Mouse (Mus musculus): ENCODE measurements around the gene Gmnc.

The Gmnc gene

GRCm38 (mm10) chr16:26991477-26992300, at the start of gene Gmnc:
Gene Gmnc (minus strand): TSS chr16:26991652.
- DNase-seq (ENCODE audit: low spot score), result no peak

DNA sequence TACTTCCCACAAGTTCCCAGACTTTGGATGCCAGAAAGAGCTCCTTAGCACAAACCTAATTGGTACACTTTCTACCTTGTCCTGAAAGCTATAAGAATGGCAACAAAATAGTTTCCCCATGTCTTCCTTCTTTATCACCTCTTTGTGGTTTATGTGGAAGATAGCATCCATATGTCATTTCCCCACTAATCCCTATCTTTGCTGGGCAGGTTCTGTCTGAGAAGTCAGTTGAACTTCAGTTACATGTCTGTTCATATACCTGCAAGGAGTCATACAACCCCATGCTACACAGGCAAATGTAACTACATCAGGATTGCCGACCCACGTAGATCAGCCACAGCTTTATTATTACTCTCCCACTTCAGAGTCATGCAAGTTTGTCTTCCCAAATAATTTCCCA, 35.8 kb upstream of the Gmnc start:
- no peak for DNase-seq (ENCODE audit: low spot score)

DNA sequence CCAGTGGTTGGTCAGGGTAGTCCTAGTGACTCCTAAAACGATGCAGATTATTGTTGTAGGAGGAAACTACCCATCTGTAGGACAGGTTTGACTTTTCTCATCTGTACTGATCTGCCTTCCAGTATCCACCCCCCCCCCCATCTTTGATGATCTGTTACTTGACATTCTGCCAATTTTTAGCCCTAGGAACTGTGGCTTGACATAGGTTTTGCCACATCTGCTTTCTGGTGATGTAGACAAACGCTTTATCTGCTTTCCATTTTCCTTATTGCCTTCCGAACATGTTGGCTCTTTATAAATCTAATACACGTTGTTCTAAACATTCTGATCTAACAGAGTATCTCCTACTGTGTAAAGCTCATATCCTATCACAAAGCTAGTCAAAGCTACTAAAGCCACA, 34.8 kb upstream of the Gmnc start:
- no peak for DNase-seq (ENCODE audit: low spot score)

- DNase-seq (ENCODE audit: low spot score), result no peak
These were observed 31.3 kb upstream of the Gmnc start for GRCm38 (mm10) chr16:27022746-27023145.

DNA sequence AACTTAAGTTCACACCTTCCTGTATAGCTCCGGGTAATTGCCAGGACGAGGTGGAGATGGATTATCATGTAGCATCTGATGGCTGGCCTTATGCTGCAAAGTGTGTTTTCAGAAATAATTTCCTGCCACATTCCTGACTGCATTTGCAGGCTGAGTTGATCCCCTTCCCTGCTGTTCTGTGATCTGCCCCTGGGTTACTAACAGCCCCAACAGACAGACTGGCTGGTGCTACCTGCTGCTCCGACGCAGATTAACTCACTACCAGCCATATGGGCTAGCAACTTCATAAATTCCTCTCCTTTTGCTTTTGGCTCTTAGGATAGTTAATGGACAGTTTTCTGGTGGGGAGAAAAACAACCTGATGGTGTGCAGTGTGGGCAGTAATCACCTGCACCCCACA, 25.9 kb upstream of the Gmnc start:
- no peak for DNase-seq (ENCODE audit: low spot score)

- DNase-seq (ENCODE audit: low spot score), result no peak
These were observed 11.3 kb upstream of the Gmnc start for GRCm38 (mm10) chr16:27002714-27003113.

DNA sequence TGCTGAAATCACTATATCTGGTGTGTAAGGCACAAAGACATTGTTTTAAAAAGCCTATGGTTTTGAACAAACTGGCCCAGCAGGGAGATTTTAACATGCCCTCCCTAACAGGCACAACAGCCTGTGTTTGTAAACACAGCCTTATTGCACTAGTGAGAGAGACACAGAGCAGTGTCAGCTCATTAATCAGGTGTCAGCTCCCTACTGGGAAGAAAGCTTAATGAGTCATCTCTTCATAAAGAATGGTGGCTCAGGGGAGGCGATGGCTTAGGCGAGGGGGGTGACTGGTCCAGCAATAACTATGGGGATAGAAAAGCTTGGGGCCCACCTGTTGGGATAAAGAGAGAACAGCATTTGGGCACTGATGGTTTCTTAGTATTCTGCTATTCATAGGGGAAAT, 8.1 kb upstream of the Gmnc start:
- no peak for DNase-seq (ENCODE audit: low spot score)

- no peak for DNase-seq (ENCODE audit: low spot score)
These were observed 1.8 kb downstream of the Gmnc start for GRCm38 (mm10) chr16:26989415-26990315.

DNA sequence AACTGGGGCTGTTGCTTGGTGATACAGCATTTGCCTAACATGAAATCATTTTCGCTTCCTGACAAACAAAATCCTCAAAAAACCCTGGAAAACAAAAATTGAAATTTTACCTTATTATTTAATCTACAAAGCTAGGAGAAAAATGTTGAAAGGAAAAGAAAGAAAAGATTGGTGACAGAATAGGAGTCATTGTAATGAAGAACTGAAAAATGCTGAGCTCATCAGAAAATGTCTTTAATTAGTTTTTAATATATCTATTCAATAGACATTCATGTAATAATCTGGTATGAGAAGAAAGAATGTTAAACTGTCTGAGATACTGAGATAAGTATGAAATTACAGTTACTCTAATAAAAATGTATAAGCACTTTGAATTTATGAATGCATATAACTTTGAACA, 3.3 kb downstream of the Gmnc start:
- DNase-seq (ENCODE audit: low spot score), result no peak

DNA sequence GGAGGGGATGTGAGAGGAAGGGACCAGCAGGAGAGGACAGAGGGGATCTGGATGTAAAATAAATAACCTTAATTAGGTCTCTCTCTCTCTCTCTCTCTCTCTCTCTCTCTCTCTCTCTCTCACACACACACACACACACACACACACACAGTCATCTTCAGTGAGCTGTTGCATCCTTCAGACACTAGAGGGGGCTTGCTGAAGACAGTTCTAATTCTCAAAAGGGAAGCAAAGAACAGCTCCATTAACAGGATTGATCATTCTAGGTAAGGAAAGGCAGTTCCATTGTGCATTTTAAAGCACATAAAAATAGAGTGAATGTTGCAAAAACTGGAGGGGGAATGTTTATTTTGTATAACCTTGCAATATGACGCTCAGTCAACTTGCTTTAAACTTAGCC, 5.7 kb downstream of the Gmnc start:
- DNase-seq (ENCODE audit: low spot score), result no peak

DNA sequence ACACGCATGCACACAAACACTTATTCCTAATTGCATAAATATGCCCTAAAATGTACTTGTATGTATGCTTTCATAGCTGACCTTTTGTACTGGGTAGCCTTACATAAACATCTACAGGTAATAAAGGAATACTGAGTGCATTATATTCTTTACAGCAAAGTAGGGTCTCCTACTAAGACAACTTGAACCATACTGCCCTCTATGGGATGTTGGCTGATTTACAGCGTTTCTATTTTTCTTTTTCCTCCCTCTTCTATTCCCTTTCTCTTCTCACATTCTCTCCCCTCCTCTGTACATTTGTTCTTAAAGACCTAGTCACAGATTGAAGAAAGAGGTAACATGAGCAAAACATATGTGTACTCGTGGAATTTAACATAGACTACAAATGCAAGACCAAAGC, 9.3 kb downstream of the Gmnc start:
- no peak for DNase-seq (ENCODE audit: low spot score)

DNA sequence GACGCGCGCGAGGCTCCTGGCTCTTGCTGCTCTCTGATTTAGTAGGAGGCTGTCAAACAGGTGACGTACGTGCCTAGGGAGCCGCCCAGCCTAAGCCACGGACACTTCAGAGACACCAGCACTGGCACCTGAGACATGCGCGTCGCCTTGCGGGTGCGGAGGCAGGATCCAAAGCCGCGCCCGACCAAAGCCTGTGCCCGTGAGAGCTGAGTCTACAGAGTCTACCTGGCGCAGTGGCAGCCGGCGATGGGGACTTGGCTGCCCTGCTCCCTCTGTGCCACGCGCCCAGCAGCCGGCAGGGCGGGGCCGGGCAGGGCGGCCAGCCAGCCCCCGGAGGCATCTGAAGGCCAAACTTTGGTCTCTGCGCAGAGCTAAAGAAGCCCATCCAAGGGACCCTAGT, 23.5 kb downstream of the Gmnc start:
- DNase-seq (ENCODE audit: low spot score), result no peak

DNA sequence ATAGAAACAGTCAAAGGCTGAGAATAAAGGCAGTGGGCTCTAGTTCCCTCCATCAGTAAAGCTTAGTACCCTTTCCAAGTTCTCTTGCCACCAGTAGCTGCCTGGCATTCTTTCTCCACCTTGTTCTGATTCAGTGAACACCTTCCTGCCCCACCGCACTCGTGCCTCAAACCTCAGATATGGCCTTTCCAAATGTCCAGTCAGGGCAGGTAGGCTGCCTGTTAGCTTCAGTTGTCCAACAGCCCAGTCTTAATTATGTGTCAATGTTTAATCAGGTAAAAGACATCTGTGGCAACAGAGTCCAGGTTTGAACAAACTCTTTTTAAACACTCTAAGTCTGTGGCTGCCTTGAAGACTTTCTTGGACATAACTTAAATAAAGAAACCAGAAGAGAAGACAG, 24.6 kb downstream of the Gmnc start:
- DNase-seq (ENCODE audit: low spot score), result no peak

GRCm38 (mm10) chr16:26961971-26962370, 29.5 kb downstream of the Gmnc start:
- DNase-seq (ENCODE audit: low spot score), result no peak

GRCm38 (mm10) chr16:26951601-26952000, 39.9 kb downstream of the Gmnc start:
- no peak for DNase-seq (ENCODE audit: low spot score)

- no peak for DNase-seq (ENCODE audit: low spot score)
These were observed 41.2 kb downstream of the Gmnc start for GRCm38 (mm10) chr16:26950209-26950608.

- DNase-seq (ENCODE audit: low spot score), result no peak
These were observed 87.5 kb downstream of the Gmnc start for GRCm38 (mm10) chr16:26903968-26904367.

DNA sequence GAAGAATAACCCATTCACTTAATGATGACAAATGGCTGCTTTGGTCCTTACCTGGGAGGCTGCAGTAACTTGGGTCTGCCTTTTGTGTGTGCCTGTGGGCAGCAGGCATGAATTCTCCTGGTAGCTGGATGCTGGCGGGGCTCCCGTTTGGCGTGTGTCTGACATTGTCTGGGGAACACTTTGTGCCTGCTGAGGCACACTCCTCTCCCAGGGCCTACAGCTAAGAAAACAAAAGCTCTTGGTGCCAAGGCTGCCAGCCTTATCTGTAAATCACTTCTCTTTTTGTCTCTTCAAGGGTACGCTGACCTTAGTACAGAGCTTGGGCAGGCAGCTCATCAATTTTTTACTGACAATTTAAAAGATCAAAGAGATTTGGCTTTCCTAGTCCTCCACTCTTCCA, 90.0 kb downstream of the Gmnc start:
- peak; percentile 2 for DNase-seq (ENCODE audit: low spot score)

- DNase-seq (ENCODE audit: low spot score), result no peak
These were observed 105.1 kb downstream of the Gmnc start for GRCm38 (mm10) chr16:26886337-26886736.

DNA sequence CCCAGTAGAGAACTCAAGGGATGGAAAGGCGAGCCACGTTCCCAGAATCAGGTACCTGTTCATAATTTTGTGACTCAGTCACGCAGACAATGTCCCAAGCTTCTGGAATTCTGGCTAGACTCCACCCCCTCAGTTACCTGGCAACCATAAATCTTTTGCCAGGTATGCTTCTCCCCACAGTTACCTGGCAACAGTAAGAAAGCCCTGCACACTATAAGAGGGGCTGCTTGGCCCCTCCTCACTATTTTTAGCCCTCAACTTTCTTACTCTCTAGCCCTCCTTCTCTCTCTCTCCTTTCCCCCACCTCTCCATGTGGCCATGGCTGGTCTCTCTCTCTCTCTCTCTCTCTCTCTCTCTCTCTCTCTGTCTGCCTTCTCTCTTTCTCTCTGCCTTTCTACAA, 114.6 kb downstream of the Gmnc start:
- no peak for DNase-seq (ENCODE audit: low spot score)
